Mouse (Mus musculus) G1E (cell line): ENCODE results near the gene Gm4559.

Experiments
- CTCF ChIP-seq: IDR thresholded peaks from 2 replicates; pipeline ENCODE4 v1.5.1; 2012; ENCODE audit warnings: low read depth, low read length, inconsistent platforms, mixed read lengths
- TAL1 ChIP-seq: conservative IDR thresholded peaks from 2 replicates; pipeline ENCODE4 v1.6.1; 2012; ENCODE audit warnings: low read depth, low read length, inconsistent platforms, mixed read lengths

DNA sequence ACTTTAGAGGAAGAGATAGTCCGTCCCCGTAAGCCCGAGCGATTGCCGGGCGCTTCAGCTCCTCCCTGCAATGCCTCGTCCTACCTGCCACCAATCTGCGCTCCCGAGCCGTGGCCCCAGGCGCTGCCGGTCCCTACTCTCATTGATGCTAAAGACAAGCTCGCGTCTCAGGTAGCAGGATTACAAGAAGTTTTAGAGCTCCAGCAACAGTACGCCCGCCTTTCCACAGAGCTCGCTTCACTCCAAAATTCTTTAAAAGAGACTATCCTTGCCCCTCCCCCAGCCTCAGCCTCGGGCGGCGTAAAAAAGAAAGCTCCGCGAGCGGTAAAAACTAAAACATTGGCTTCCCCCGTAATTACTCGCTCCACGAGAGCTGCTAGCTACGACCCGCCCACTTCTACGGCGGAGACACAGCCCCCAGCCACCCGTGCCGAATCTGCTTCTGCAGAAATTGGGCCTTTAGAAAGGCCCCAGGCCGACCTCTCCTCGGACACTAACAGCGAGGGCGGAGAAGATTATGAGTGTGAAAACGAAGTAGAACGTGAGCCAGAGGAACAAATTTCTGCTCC is 9.9 kb upstream of the Gm4559 start:
- TF ChIP-seq TAL1: no peak
- TF ChIP-seq CTCF: no peak
